Mouse (Mus musculus): Measurements from ENCODE around the gene 4930447C04Rik. TPM values are rescaled to one million over a fixed set of nuclear protein-coding genes. Genes with fewer than 3 reads are reported as not detected.

4930447C04Rik gene
- polyA plus RNA-seq, 1 experiment from 2014 or later: 4.1 TPM

- 60% methylated on average over 6 of the region's 6 CpGs for WGBS
Observed at GRCm38 (mm10) chr12:72957829-72958424, 17.4 kb upstream of the 4930447C04Rik start.

GRCm38 (mm10) chr12:72954906-72955305, 14.3 kb upstream of the 4930447C04Rik start:
- peaks cover 70% of the 10 kb centered on the region for H3K27me3 ChIP-seq
- no peak overlapping the region for H3K4me2 ChIP-seq (replicated peaks)
- H3K4me1 ChIP-seq: no peaks in the 10 kb centered on the region
- H3K27ac ChIP-seq: no peak overlapping the region
- H3K36me3 ChIP-seq: no peaks in the 10 kb centered on the region
- no peak overlapping the region for H3K4me3 ChIP-seq
- 69% methylated on average over 4 of the region's 4 CpGs for WGBS
- no peaks in the 10 kb centered on the region for H3K9me3 ChIP-seq (replicated peaks)
- ATAC-seq (ENCODE audit: low FRiP score): no peak
- no peak overlapping the region for H3K9ac ChIP-seq

More at GRCm38 (mm10) chr12:72957829-72958424, 17.4 kb upstream of the 4930447C04Rik start:
- no peak for ATAC-seq (ENCODE audit: low FRiP score)
- Histone ChIP-seq H3K36me3 (no peaks in the 10 kb centered on the region), H3K9ac (no peak overlapping the region), H3K27me3 (peaks cover 49% of the 10 kb centered on the region), H3K4me3 (no peak overlapping the region), H3K9me3 (replicated peaks) (0 out of 2 replicates have a peak, but pooled peaks cover 3% of the 10 kb centered on the region), H3K4me2 (replicated peaks) (no peak overlapping the region), H3K4me1 (no peaks in the 10 kb centered on the region), H3K27ac (no peak overlapping the region)

GRCm38 (mm10) chr12:72953858-72954257, 13.3 kb upstream of the 4930447C04Rik start:
- no peak overlapping the region for H3K9ac ChIP-seq
- WGBS: 74% methylated on average over 5 of the region's 5 CpGs
- no peak overlapping the region for H3K4me3 ChIP-seq
- H3K9me3 ChIP-seq (replicated peaks): no peaks in the 10 kb centered on the region
- H3K27ac ChIP-seq: no peak overlapping the region
- H3K36me3 ChIP-seq: no peaks in the 10 kb centered on the region
- no peak overlapping the region for H3K4me2 ChIP-seq (replicated peaks)
- peaks cover 72% of the 10 kb centered on the region for H3K27me3 ChIP-seq
- no peaks in the 10 kb centered on the region for H3K4me1 ChIP-seq
- ATAC-seq (ENCODE audit: low FRiP score): no peak

- Histone ChIP-seq H3K4me1 (no peaks in the 10 kb centered on the region), H3K27ac (no peak overlapping the region), H3K27me3 (peaks cover 74% of the 10 kb centered on the region), H3K9ac (no peak overlapping the region), H3K4me2 (replicated peaks) (no peak overlapping the region), H3K4me3 (no peak overlapping the region), H3K9me3 (replicated peaks) (no peaks in the 10 kb centered on the region), H3K36me3 (no peaks in the 10 kb centered on the region)
- 89% methylated on average over 5 of the region's 5 CpGs for whole genome bisulfite sequencing
- no peak for ATAC-seq (ENCODE audit: low FRiP score)
Observed at GRCm38 (mm10) chr12:72953089-72953488, 12.5 kb upstream of the 4930447C04Rik start.

GRCm38 (mm10) chr12:72947335-72947734, 6.8 kb upstream of the 4930447C04Rik start:
- ATAC-seq (ENCODE audit: low FRiP score): no peak
- Histone ChIP-seq H3K4me1 (peaks cover 9% of the 10 kb centered on the region), H3K9me3 (replicated peaks) (no peaks in the 10 kb centered on the region), H3K27ac (no peak overlapping the region), H3K4me2 (replicated peaks) (no peak overlapping the region), H3K36me3 (no peaks in the 10 kb centered on the region), H3K4me3 (no peak overlapping the region), H3K27me3 (peaks cover 91% of the 10 kb centered on the region), H3K9ac (no peak overlapping the region)
- WGBS: 14% methylated on average over 2 of the region's 2 CpGs

GRCm38 (mm10) chr12:72946805-72947204, 6.2 kb upstream of the 4930447C04Rik start:
- no peak for ATAC-seq (ENCODE audit: low FRiP score)
- Histone ChIP-seq H3K27ac (no peak overlapping the region), H3K4me2 (replicated peaks) (no peak overlapping the region), H3K9ac (no peak overlapping the region), H3K9me3 (replicated peaks) (no peaks in the 10 kb centered on the region), H3K4me3 (no peak overlapping the region), H3K36me3 (no peaks in the 10 kb centered on the region), H3K27me3 (peaks cover 92% of the 10 kb centered on the region), H3K4me1 (peaks cover 9% of the 10 kb centered on the region)

GRCm38 (mm10) chr12:72946064-72946395, 5.5 kb upstream of the 4930447C04Rik start:
- no peak overlapping the region for H3K27ac ChIP-seq
- H3K9ac ChIP-seq: no peak overlapping the region
- no peak overlapping the region for H3K4me3 ChIP-seq
- ATAC-seq (ENCODE audit: low FRiP score): no peak
- peak overlapping the region; percentile 56; the same call in 1 of the 2 replicates for H3K4me2 ChIP-seq (replicated peaks)
- peaks cover 94% of the 10 kb centered on the region for H3K27me3 ChIP-seq
- H3K36me3 ChIP-seq: no peaks in the 10 kb centered on the region
- peaks cover 9% of the 10 kb centered on the region for H3K4me1 ChIP-seq
- 1% methylated on average over 8 of the region's 8 CpGs for WGBS
- H3K9me3 ChIP-seq (replicated peaks): no peaks in the 10 kb centered on the region

DNA sequence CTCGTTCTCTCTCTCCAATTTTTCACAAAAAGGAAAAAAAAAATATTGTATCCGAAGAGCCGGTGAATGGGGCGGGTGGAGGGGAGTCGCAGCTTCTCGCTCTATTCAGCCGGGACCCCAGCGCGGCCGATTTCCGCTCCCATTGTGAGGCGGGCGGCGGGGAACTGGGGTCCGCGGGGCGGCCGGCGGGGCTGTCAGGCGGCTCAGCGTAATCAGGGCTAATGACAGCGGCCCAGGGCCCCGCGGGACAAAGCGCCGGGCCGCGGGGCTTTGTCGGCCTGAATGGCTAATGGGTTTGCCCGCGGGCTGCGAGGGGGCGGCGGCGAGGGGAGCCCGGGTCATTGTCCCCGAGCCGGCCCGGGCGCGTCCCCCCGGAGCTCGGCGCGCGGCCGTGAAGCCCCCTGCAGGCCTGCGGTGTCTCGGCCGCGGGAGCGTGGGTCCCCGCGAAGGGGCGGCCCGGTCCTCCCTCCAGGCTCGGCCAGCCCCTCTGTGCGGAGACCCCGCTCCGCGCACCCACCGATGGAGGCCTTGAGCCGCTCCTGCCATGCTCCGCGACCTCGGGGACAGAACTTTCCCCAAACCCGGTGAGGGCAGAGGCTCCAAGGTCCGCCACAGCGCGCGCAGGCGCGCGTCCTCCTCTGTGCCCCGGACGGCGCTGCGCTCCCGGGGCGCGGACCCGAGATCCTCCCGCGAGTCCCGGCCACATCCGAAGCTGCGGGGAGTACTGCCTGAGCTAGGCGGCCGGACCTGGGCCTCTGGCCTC, 4.9 kb upstream of the 4930447C04Rik start:
- peak; percentile 80 for ATAC-seq (ENCODE audit: low FRiP score)
- Histone ChIP-seq H3K4me3 (peak overlapping the region; percentile 36), H3K36me3 (no peaks in the 10 kb centered on the region), H3K9ac (no peak overlapping the region), H3K4me2 (replicated peaks) (peak overlapping the region; percentile 56), H3K27ac (no peak overlapping the region), H3K4me1 (peaks cover 9% of the 10 kb centered on the region), H3K27me3 (peaks cover 95% of the 10 kb centered on the region), H3K9me3 (replicated peaks) (no peaks in the 10 kb centered on the region)
- under 1% methylated on average over 80 of the region's 89 CpGs for WGBS

DNA sequence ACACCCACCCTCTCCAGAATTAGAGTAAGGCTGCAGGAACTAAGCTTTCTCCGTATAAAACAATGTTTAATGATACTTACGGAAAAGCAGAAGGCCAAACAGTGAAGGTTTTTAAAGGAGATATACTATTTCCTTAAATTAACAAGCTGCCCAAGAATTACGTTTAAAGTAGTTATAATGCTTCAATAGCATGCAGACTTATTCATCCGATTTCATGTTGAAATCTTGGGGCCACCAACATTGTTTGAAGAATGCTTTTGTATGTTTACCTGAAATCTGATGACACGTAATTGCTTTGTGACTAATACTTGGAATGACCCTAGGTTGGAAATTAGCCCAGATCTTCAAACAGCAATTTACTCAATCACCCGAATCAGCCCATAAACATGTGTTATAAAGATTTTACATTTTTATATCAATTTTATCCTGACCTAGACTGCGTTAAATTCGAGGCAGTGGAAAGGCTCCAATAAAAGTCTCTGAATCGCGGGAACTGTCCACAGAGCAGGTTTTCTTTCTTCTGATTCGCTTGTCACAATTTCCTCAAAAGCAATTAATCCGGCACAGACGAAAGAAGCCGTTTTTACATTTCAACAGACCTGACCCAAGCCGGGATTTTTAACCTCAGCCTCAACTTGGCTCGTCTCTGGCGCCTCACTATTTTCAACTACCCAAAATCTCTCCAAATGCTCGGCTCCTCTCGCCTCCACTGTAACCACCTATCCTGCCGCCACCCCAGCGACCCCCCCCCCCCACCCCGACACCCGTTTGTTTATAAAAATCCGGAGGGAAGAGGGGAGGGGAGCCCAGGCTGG, 4.0 kb upstream of the 4930447C04Rik start:
- no peak overlapping the region for H3K27ac ChIP-seq
- no peak overlapping the region for H3K9ac ChIP-seq
- WGBS: under 1% methylated on average over 24 of the region's 24 CpGs
- no peaks in the 10 kb centered on the region for H3K36me3 ChIP-seq
- no peaks in the 10 kb centered on the region for H3K9me3 ChIP-seq (replicated peaks)
- H3K4me1 ChIP-seq: peaks cover 13% of the 10 kb centered on the region
- H3K4me3 ChIP-seq: peak overlapping the region; percentile 36
- peaks cover 95% of the 10 kb centered on the region for H3K27me3 ChIP-seq
- H3K4me2 ChIP-seq (replicated peaks): peak overlapping the region; percentile 56
- ATAC-seq (ENCODE audit: low FRiP score): no peak

- Histone ChIP-seq H3K4me3 (no peak overlapping the region), H3K27ac (no peak overlapping the region), H3K4me2 (replicated peaks) (no peak overlapping the region), H3K4me1 (peaks cover 18% of the 10 kb centered on the region), H3K27me3 (peaks cover 97% of the 10 kb centered on the region), H3K9me3 (replicated peaks) (no peaks in the 10 kb centered on the region), H3K9ac (no peak overlapping the region), H3K36me3 (no peaks in the 10 kb centered on the region)
- no peak for ATAC-seq (ENCODE audit: low FRiP score)
- WGBS: 5% methylated on average over 2 of the region's 2 CpGs
Observed at GRCm38 (mm10) chr12:72943574-72944110, 3.1 kb upstream of the 4930447C04Rik start.

DNA sequence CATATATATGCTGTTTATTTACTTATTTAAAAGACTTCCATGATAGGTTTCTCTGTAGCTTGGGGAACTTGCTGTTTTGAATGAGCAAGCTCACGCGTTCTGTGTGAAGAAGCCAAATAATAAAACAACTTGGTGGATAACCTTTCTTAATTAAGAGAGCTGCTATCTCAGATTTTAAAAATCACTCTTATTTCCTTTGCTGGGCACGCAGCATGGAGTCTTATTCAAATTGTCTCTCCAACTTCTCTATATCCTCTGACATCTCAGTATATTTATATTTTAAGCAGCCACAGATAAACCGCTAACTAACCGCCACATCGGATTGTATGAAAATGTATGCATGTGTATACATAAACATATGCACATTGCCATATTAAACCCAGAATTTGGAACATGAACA, 1.6 kb upstream of the 4930447C04Rik start:
- no peak overlapping the region for H3K4me3 ChIP-seq
- 15% methylated on average over 6 of the region's 6 CpGs for WGBS
- no peak overlapping the region for H3K9ac ChIP-seq
- H3K4me1 ChIP-seq: peaks cover 18% of the 10 kb centered on the region
- ATAC-seq (ENCODE audit: low FRiP score): no peak
- H3K27ac ChIP-seq: no peak overlapping the region
- no peaks in the 10 kb centered on the region for H3K36me3 ChIP-seq
- H3K4me2 ChIP-seq (replicated peaks): no peak overlapping the region
- H3K27me3 ChIP-seq: peaks cover 97% of the 10 kb centered on the region
- H3K9me3 ChIP-seq (replicated peaks): no peaks in the 10 kb centered on the region

DNA sequence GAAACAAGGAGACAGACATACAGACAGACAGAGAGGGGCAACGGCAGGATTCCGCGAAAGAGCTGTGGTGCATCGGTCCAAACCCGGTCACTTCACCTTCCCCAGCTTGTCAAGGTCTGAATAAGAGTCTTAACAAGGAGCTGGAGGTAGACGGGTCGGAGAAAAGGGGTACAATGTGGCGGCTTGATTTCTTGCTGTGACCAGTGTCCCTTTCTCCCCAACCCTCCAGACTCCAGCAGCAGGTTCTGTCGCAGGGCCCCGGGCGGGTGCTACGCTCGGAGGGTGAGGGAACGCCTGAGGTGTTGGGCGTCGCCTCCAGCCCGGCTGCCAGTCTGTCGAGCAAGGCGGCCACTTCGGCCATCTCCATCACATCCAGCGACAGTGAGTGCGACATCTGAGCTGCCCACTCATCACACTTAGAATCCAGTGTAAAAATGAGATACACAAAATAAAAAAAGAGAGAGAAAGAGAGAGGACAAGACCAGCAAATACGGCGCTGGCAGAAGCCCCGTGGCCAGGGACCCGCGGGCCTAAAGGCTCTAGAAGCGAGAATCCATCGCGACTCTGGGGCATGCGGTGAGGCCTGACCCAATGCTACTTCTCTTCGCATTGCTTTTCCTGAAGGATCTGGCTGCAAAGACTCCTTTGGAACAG, 951 bp upstream of the 4930447C04Rik start:
- no peaks in the 10 kb centered on the region for H3K36me3 ChIP-seq
- H3K9ac ChIP-seq: no peak overlapping the region
- H3K4me2 ChIP-seq (replicated peaks): no peak overlapping the region
- peaks cover 96% of the 10 kb centered on the region for H3K27me3 ChIP-seq
- peaks cover 18% of the 10 kb centered on the region for H3K4me1 ChIP-seq
- ATAC-seq (ENCODE audit: low FRiP score): no peak
- WGBS: under 1% methylated on average over 32 of the region's 32 CpGs
- no peaks in the 10 kb centered on the region for H3K9me3 ChIP-seq (replicated peaks)
- no peak overlapping the region for H3K27ac ChIP-seq
- no peak overlapping the region for H3K4me3 ChIP-seq

Measured in hindbrain, embryonic 12.5 days (tissue).